Mouse (Mus musculus) hindbrain, embryonic 10.5 days (tissue): ENCODE measurements at regions not wholly inside any gene's neighbourhood (a gene's known extent, or its start where the extent isn't known, plus 50 kb on each side); places are given as distances from the start of the nearest gene placed in this dataset.

Experiments used
- DNase-seq: peaks from one replicate; pipeline ENCODE4 v3.0.0-alpha.2; 2017; ENCODE audit warnings: low spot score
- H3K27ac ChIP-seq: fragments of 300-500 bp; sonication (generic); 2 replicates; pipeline ENCODE4 v1.5.1; 2016; ENCODE audit warnings: mild to moderate bottlenecking, moderate library complexity
- H3K27me3 ChIP-seq: fragments of 300-500 bp; sonication (generic); 2 replicates; pipeline ENCODE4 v1.6.1; 2016; ENCODE audit warnings: mild to moderate bottlenecking; ENCODE audit not compliant: poor library complexity, insufficient read depth, severe bottlenecking
- H3K36me3 ChIP-seq: fragments of 300-500 bp; sonication (generic); 2 replicates; pipeline ENCODE4 v1.6.1; 2016; ENCODE audit warnings: mild to moderate bottlenecking, moderate library complexity
- H3K4me1 ChIP-seq: fragments of 300-500 bp; sonication (generic); replicated peaks from 2 replicates; pipeline ENCODE4 v1.6.1; 2016; ENCODE audit warnings: mild to moderate bottlenecking
- H3K4me3 ChIP-seq: fragments of 300-500 bp; sonication (generic); 2 replicates; pipeline ENCODE4 v1.5.1; 2016; ENCODE audit warnings: mild to moderate bottlenecking, moderate library complexity
- H3K9me3 ChIP-seq: fragments of 300-500 bp; sonication (generic); 2 replicates; pipeline ENCODE4 v1.6.1; 2016; ENCODE audit warnings: mild to moderate bottlenecking, moderate library complexity
- WGBS: fragments of 180-500 bp; shearing (Covaris S2); methylation state at CpG from one replicate; pipeline ENCODE4 v1.1.7; 2016; 5-methylcytosine and 5-hydroxymethylcytosine counted together

- Histone ChIP-seq H3K9me3 (no peaks in the 10 kb centered on the region), H3K4me1 (peaks cover 18% of the 10 kb centered on the region), H3K4me3 (no peak overlapping the region), H3K36me3 (no peaks in the 10 kb centered on the region), H3K27me3 (peaks cover 8% of the 10 kb centered on the region; the same call in 1 of the 2 replicates), H3K27ac (peak overlapping the region; percentile 65)
- WGBS: 25% methylated on average over 8 of the region's 8 CpGs
- DNase-seq: peak; percentile 56
Measured at GRCm38 (mm10) chr8:109012655-109013054, 481.2 kb upstream of the Pmfbp1 start.

GRCm38 (mm10) chr8:109013577-109013976 is 480.2 kb upstream of the Pmfbp1 start:
- Histone ChIP-seq H3K27me3 (peaks cover 8% of the 10 kb centered on the region; the same call in 1 of the 2 replicates), H3K4me3 (no peak overlapping the region), H3K9me3 (no peaks in the 10 kb centered on the region), H3K36me3 (no peaks in the 10 kb centered on the region), H3K4me1 (peaks cover 15% of the 10 kb centered on the region), H3K27ac (peak overlapping the region; percentile 65; the same call in 1 of the 2 replicates)
- no peak for DNase-seq
- 60% methylated on average over 7 of the region's 7 CpGs for WGBS

GRCm38 (mm10) chr8:109014746-109015145 is 479.1 kb upstream of the Pmfbp1 start:
- Histone ChIP-seq H3K9me3 (no peaks in the 10 kb centered on the region), H3K36me3 (no peaks in the 10 kb centered on the region), H3K27me3 (peaks cover 5% of the 10 kb centered on the region; the same call in 1 of the 2 replicates), H3K4me1 (peaks cover 15% of the 10 kb centered on the region), H3K4me3 (no peak overlapping the region), H3K27ac (no peak overlapping the region)
- peak; percentile 65 for DNase-seq
- 68% methylated on average over 7 of the region's 7 CpGs for WGBS

GRCm38 (mm10) chr8:109019565-109019964 is 474.3 kb upstream of the Pmfbp1 start:
- Histone ChIP-seq H3K27me3 (no peaks in the 10 kb centered on the region), H3K4me1 (no peaks in the 10 kb centered on the region), H3K36me3 (no peaks in the 10 kb centered on the region), H3K9me3 (no peaks in the 10 kb centered on the region), H3K4me3 (no peak overlapping the region), H3K27ac (no peak overlapping the region)
- no peak for DNase-seq
- WGBS: 85% methylated on average over 7 of the region's 7 CpGs

GRCm38 (mm10) chr8:109020102-109020501 is 473.7 kb upstream of the Pmfbp1 start:
- no peak overlapping the region for H3K27ac ChIP-seq
- WGBS: 92% methylated on average over 4 of the region's 4 CpGs
- H3K9me3 ChIP-seq: no peaks in the 10 kb centered on the region
- H3K36me3 ChIP-seq: no peaks in the 10 kb centered on the region
- no peak overlapping the region for H3K4me3 ChIP-seq
- H3K4me1 ChIP-seq: no peaks in the 10 kb centered on the region
- H3K27me3 ChIP-seq: no peaks in the 10 kb centered on the region
- DNase-seq: no peak

GRCm38 (mm10) chr8:109027923-109028322 is 465.9 kb upstream of the Pmfbp1 start:
- no peaks in the 10 kb centered on the region for H3K9me3 ChIP-seq
- no peaks in the 10 kb centered on the region for H3K4me1 ChIP-seq
- no peak overlapping the region for H3K27ac ChIP-seq
- no peak for DNase-seq
- no peak overlapping the region for H3K4me3 ChIP-seq
- no peaks in the 10 kb centered on the region for H3K36me3 ChIP-seq
- WGBS: 90% methylated on average over 8 of the region's 8 CpGs
- H3K27me3 ChIP-seq: no peaks in the 10 kb centered on the region

- DNase-seq: no peak
Measured at GRCm38 (mm10) chr8:109053608-109054007, 440.2 kb upstream of the Pmfbp1 start.

GRCm38 (mm10) chr8:109059152-109059551 is 434.7 kb upstream of the Pmfbp1 start:
- WGBS: 85% methylated on average over 5 of the region's 5 CpGs

More at GRCm38 (mm10) chr8:109053608-109054007, 440.2 kb upstream of the Pmfbp1 start:
- 89% methylated on average over 4 of the region's 4 CpGs for WGBS
- H3K4me3 ChIP-seq: no peak overlapping the region
- H3K9me3 ChIP-seq: peaks cover 9% of the 10 kb centered on the region
- no peaks in the 10 kb centered on the region for H3K36me3 ChIP-seq
- H3K27ac ChIP-seq: no peak overlapping the region
- H3K27me3 ChIP-seq: no peaks in the 10 kb centered on the region
- H3K4me1 ChIP-seq: no peaks in the 10 kb centered on the region

GRCm38 (mm10) chr8:109062376-109062775 is 431.5 kb upstream of the Pmfbp1 start:
- no peak for DNase-seq
- Histone ChIP-seq H3K9me3 (peaks cover 4% of the 10 kb centered on the region; the same call in 1 of the 2 replicates), H3K36me3 (no peaks in the 10 kb centered on the region), H3K4me3 (no peak overlapping the region), H3K27ac (no peak overlapping the region), H3K27me3 (no peaks in the 10 kb centered on the region), H3K4me1 (no peaks in the 10 kb centered on the region)

More at GRCm38 (mm10) chr8:109059152-109059551, 434.7 kb upstream of the Pmfbp1 start:
- Histone ChIP-seq H3K4me1 (no peaks in the 10 kb centered on the region), H3K27ac (no peak overlapping the region), H3K4me3 (no peak overlapping the region), H3K9me3 (no peaks in the 10 kb centered on the region), H3K36me3 (no peaks in the 10 kb centered on the region), H3K27me3 (no peaks in the 10 kb centered on the region)
- DNase-seq: no peak

GRCm38 (mm10) chr8:109073715-109074114 is 420.1 kb upstream of the Pmfbp1 start:
- 93% methylated on average over 4 of the region's 4 CpGs for WGBS
- Histone ChIP-seq H3K36me3 (no peaks in the 10 kb centered on the region), H3K27me3 (no peaks in the 10 kb centered on the region), H3K4me1 (0 out of 2 replicates have a peak, but pooled peaks cover 8% of the 10 kb centered on the region), H3K9me3 (no peaks in the 10 kb centered on the region; the same call in 1 of the 2 replicates), H3K4me3 (no peak overlapping the region), H3K27ac (no peak overlapping the region)
- no peak for DNase-seq

GRCm38 (mm10) chr8:109075006-109075405 is 418.8 kb upstream of the Pmfbp1 start:
- no peaks in the 10 kb centered on the region; the same call in 1 of the 2 replicates for H3K9me3 ChIP-seq
- 19% methylated on average over 12 of the region's 12 CpGs for WGBS
- H3K27me3 ChIP-seq: no peaks in the 10 kb centered on the region
- peak; percentile 59 for DNase-seq
- no peaks in the 10 kb centered on the region for H3K36me3 ChIP-seq
- H3K4me1 ChIP-seq: 0 out of 2 replicates have a peak, but pooled peaks cover 8% of the 10 kb centered on the region
- peak overlapping the region; percentile 51 for H3K4me3 ChIP-seq
- H3K27ac ChIP-seq: no peak overlapping the region; the same call in 1 of the 2 replicates

GRCm38 (mm10) chr8:109079223-109079622 is 414.6 kb upstream of the Pmfbp1 start:
- 47% methylated on average over 6 of the region's 6 CpGs for WGBS
- H3K4me1 ChIP-seq: 0 out of 2 replicates have a peak, but pooled peaks cover 8% of the 10 kb centered on the region
- no peaks in the 10 kb centered on the region for H3K27me3 ChIP-seq
- H3K4me3 ChIP-seq: no peak overlapping the region
- H3K27ac ChIP-seq: no peak overlapping the region
- no peaks in the 10 kb centered on the region; the same call in 1 of the 2 replicates for H3K9me3 ChIP-seq
- DNase-seq: no peak
- H3K36me3 ChIP-seq: no peaks in the 10 kb centered on the region

- no peak for DNase-seq
- Histone ChIP-seq H3K36me3 (no peaks in the 10 kb centered on the region), H3K4me3 (no peak overlapping the region), H3K4me1 (no peaks in the 10 kb centered on the region), H3K27ac (no peak overlapping the region), H3K27me3 (no peaks in the 10 kb centered on the region), H3K9me3 (no peaks in the 10 kb centered on the region; the same call in 1 of the 2 replicates)
- 88% methylated on average over 5 of the region's 5 CpGs for WGBS
Measured at GRCm38 (mm10) chr8:109081295-109081694, 412.5 kb upstream of the Pmfbp1 start.

- 95% methylated on average over 7 of the region's 7 CpGs for WGBS
- no peak for DNase-seq
- Histone ChIP-seq H3K27me3 (no peaks in the 10 kb centered on the region), H3K4me1 (no peaks in the 10 kb centered on the region), H3K4me3 (no peak overlapping the region), H3K27ac (no peak overlapping the region), H3K36me3 (no peaks in the 10 kb centered on the region), H3K9me3 (no peaks in the 10 kb centered on the region)
Measured at GRCm38 (mm10) chr8:109085134-109085533, 408.7 kb upstream of the Pmfbp1 start.
